Mouse (Mus musculus): ENCODE results near the gene Gm12794.
"Not testable (repeated sequence)": the region's sequence is repeated elsewhere in the genome, so short reads cannot be mapped to it uniquely, and the experiment has no call there.

Gm12794 gene

GRCm38 (mm10) chr4:101940107-101940506 lies at the start of gene Gm12794:
Gene Gm12794 (plus strand): TSS chr4:101940407.
- in situ Hi-C loops (cut with MboI, MseI), result not testable (repeated sequence)

GRCm38 (mm10) chr4:101893656-101894420 lies 46.4 kb upstream of the Gm12794 start, which contains the start of gene C130073F10Rik:
Gene C130073F10Rik (minus strand): TSS chr4:101893789.
- in situ Hi-C loops (cut with MboI, MseI), result no loop called here

- in situ Hi-C loops (cut with MboI, MseI), result loop anchor here in 1 of 2 experiments (10.0 kb wide), 1 partner anchor 1976 kb away; no protein-coding TSS in a partner anchor
Measured at GRCm38 (mm10) chr4:101908821-101909220, 31.4 kb upstream of the Gm12794 start, which contains the start of gene Gm12800. Gene Gm12800 (plus strand): TSS chr4:101909121.

- in situ Hi-C loops (cut with MboI, MseI), result loop anchor here in 1 of 2 experiments (25.0 kb wide), 1 partner anchor 869 kb away; no protein-coding TSS in a partner anchor
Measured at GRCm38 (mm10) chr4:101980949-101981348, 40.7 kb downstream of the Gm12794 start, which contains the start of gene Gm12790. Gene Gm12790 (minus strand): TSS chr4:101981049.

GRCm38 (mm10) chr4:101985678-101986077 lies 45.5 kb downstream of the Gm12794 start:
- in situ Hi-C loops (cut with MboI, MseI), result loop anchor here in 1 of 2 experiments (25.0 kb wide), 1 partner anchor 873 kb away; no protein-coding TSS in a partner anchor

- in situ Hi-C loops (cut with MboI, MseI), result loop anchor here in 1 of 2 experiments (25.0 kb wide), 1 partner anchor 874 kb away; no protein-coding TSS in a partner anchor
Measured at GRCm38 (mm10) chr4:101986326-101986725, 46.1 kb downstream of the Gm12794 start, which contains the start of gene Gm12789. Gene Gm12789 (plus strand): TSS chr4:101986626.
